Mouse (Mus musculus): Measurements from ENCODE around the gene Cpne4. TPM values are rescaled to one million over a fixed set of nuclear protein-coding genes. Genes with fewer than 3 reads are reported as not detected.

Cpne4 gene
- polyA plus RNA-seq, 1 experiment from 2014 or later = 13.9 TPM

DNA sequence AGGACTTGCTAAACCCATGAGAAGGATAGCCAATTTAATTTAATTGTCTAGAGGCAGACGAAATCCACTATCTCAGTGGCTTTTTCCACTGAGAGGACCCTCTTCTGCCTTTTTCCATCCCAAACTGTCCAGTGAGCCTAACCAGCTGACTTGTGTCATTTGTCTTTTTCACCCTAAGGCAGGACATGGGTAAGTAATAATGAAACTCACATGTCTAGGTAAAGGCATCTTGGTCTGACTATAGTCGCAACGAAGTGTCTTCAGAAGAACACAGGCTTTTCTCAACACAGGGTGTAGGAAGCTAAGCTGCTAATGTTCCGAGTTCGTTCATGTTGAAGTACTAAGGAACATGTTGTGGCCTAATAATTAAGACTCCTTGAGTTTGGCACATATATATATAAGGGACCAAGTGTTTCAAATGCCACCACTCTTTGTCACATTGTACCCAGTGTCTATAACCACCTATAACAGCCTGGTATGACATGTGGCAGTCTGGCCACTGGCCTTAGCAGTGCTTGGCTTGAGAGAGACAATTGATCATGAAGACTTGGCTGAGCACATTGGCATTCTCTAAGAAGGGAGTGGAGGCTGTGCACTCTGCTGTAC lies 286.0 kb downstream of the Cpne4 start:
- WGBS = 94% methylated on average over 5 of the region's 5 CpGs

DNA sequence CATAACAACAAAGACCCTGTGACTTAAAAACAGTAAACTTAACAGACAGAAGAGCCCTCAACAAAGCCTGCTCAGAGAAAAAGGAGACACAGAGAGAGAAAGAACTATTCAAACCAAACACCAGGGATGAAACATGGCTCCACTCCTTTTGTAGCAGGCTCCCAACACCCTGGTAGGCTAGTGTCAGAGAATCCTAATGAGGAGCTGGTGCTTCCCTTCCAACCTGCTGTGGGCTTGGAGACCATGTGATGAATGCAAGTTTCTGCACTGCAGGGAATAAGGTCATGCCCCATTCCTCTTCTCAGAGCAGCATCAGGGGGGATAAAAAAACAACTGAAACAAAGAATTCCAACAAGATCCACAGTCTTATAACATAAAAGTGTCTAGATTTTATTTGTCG lies 290.8 kb downstream of the Cpne4 start:
- ATAC-seq (ENCODE audit: low FRiP score, low read depth) = no peak
- no peak overlapping the region for H3K4me3 ChIP-seq
- WGBS = 14% methylated on average over 1 of the region's 1 CpGs
- no peaks in the 10 kb centered on the region for H3K27me3 ChIP-seq
- no peaks in the 10 kb centered on the region for H3K9me3 ChIP-seq
- no peaks in the 10 kb centered on the region for H3K4me1 ChIP-seq (replicated peaks)
- H3K27ac ChIP-seq (replicated peaks) = no peak overlapping the region
- H3K4me2 ChIP-seq = no peak overlapping the region
- H3K36me3 ChIP-seq = no peaks in the 10 kb centered on the region
- no peak overlapping the region for H3K9ac ChIP-seq

More for the DNA sequence above, 286.0 kb downstream of the Cpne4 start:
- Histone ChIP-seq H3K27ac (replicated peaks) (no peak overlapping the region), H3K36me3 (no peaks in the 10 kb centered on the region), H3K4me3 (no peak overlapping the region), H3K27me3 (no peaks in the 10 kb centered on the region), H3K4me1 (replicated peaks) (no peaks in the 10 kb centered on the region), H3K9me3 (no peaks in the 10 kb centered on the region), H3K4me2 (no peak overlapping the region), H3K9ac (no peak overlapping the region)
- ATAC-seq (ENCODE audit: low FRiP score, low read depth) = no peak

DNA sequence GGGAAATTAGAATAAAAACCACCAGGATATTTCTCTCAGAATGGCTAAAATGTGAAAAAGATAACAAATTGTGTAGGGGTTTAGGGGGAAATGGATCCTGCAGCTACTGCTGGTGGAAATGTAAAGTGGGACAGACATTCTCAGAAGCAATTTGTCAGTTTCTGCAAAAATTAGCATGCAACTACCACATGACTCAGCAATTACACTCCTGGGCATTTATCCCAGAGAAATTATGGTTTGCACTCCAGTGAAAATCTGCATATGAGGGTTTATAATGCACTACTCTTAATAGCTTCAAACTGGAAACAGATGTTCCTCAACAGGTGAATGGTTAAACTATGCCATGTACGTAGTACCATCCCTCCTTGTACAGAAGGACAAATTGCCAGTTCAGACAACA lies 294.2 kb downstream of the Cpne4 start:
- Histone ChIP-seq H3K4me1 (replicated peaks) (no peaks in the 10 kb centered on the region), H3K4me2 (no peak overlapping the region), H3K4me3 (no peak overlapping the region), H3K36me3 (no peaks in the 10 kb centered on the region), H3K9ac (no peak overlapping the region), H3K27ac (replicated peaks) (no peak overlapping the region), H3K9me3 (no peaks in the 10 kb centered on the region), H3K27me3 (no peaks in the 10 kb centered on the region)
- no peak for ATAC-seq (ENCODE audit: low FRiP score, low read depth)
- 66% methylated on average over 1 of the region's 1 CpGs for WGBS

DNA sequence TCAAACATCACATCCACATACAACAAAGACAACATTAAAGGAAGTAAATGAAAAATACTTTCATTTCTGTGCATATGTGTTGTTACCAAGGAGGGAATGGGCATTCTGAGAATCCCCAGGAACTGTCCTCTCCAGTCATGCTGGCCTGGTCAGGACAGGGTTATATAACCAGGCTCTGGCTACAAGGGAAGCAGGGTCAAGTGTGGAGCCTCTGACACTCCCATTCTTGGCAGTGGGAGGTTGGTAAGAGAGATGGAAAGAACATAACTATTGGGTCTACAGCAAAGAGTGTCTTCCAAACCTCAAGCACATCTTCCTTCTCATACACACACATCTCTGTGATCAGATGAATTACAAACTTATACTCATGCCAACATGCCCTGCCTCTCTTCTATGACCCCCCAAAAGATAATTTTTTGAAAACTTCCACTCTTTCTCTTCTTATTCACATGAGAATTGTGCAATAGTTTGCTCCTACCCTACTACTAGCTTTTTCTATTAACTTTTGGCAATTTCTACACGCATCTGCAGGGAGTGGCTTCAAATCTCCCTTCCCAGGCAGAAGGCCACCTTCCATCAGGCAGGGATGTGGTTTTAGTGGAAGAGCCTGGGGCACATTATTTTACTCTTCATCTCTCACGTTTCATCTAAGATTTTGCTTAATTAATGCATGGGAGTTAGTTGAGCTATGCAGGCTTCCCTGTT lies 298.3 kb downstream of the Cpne4 start:
- H3K4me3 ChIP-seq = no peak overlapping the region
- 67% methylated on average over 2 of the region's 2 CpGs for WGBS
- H3K27ac ChIP-seq (replicated peaks) = no peak overlapping the region
- H3K27me3 ChIP-seq = no peaks in the 10 kb centered on the region
- ATAC-seq (ENCODE audit: low FRiP score, low read depth) = no peak
- no peaks in the 10 kb centered on the region for H3K9me3 ChIP-seq
- no peaks in the 10 kb centered on the region for H3K4me1 ChIP-seq (replicated peaks)
- no peak overlapping the region for H3K9ac ChIP-seq
- H3K4me2 ChIP-seq = no peak overlapping the region
- no peaks in the 10 kb centered on the region for H3K36me3 ChIP-seq

DNA sequence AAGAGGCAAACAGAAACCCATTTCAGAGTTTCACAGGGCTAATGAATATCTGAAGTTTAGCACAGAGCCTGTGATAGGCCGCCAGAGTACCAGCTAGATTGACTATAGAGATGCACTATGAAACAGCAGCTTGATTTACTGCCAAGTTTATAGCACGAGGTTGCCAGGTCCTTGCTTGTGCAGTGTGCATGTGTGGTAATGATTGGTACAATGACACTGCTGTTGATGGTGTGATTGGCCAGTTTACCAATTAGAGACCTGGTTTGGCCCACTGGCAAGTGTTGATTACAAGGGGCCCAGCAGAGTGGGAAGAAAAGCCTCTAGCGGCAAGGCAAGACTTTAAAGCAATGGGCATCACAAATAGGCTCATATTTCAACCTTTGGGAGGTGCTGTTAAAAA lies 306.6 kb downstream of the Cpne4 start:
- Histone ChIP-seq H3K4me2 (no peak overlapping the region), H3K9me3 (no peaks in the 10 kb centered on the region), H3K4me3 (no peak overlapping the region), H3K27me3 (no peaks in the 10 kb centered on the region), H3K36me3 (no peaks in the 10 kb centered on the region), H3K27ac (replicated peaks) (no peak overlapping the region), H3K4me1 (replicated peaks) (no peaks in the 10 kb centered on the region), H3K9ac (no peak overlapping the region)
- ATAC-seq (ENCODE audit: low FRiP score, low read depth) = no peak
- 70% methylated on average over 3 of the region's 3 CpGs for WGBS

DNA sequence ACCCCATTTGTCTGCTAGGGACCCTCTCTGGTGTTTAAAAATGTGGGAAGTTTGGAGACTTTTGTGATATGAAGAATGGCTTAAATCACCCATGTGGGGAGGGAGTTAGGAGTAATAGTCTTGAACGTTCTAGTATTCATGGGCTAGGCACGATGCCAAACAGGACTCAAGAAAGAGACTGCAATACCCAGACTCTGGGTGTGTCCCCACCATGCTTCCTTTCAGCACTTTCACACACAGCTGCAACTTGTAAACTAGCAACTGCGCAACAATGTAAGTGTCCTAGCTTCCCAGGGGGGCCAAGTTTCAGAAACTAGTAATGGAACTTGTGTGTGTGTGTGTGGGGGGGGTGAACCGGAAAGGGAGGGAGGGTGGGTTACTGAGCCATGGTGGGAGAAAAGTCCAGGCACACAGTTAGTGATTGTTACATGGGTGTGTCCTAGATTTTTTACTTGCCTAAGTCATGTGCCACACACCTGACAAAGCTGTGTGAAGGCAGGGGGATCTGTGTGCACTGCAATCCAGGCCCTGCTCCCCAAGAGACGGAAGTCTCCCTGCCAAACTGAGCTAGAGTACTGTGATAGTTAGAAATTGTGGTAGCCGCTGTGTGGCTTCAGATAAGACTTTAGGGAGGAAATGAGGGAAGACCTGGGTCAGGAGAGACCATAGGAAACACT lies 307.3 kb downstream of the Cpne4 start:
- Histone ChIP-seq H3K36me3 (no peaks in the 10 kb centered on the region), H3K9me3 (no peaks in the 10 kb centered on the region), H3K4me1 (replicated peaks) (no peaks in the 10 kb centered on the region), H3K9ac (no peak overlapping the region), H3K27ac (replicated peaks) (no peak overlapping the region), H3K4me2 (no peak overlapping the region), H3K4me3 (no peak overlapping the region), H3K27me3 (no peaks in the 10 kb centered on the region)
- ATAC-seq (ENCODE audit: low FRiP score, low read depth) = no peak
- 77% methylated on average over 6 of the region's 6 CpGs for WGBS

DNA sequence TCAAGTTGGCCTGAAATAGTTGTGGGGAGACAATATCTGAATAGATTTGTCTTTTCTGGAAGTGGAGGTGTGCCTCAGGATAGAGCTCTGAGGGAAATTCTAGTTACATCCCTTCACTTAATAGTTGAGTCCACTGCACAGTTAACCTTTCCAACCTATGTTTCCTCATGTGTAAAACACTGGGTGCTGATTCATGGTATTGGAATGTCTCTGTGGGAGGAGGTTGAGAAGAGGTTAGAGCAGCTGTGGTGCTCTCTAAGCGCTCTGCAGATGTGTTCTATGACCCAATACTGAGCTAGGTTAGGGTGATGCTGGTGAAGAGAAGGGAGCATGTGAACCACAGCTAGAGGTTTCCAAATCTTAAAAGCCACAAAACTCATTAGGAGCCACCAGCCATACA lies 318.7 kb downstream of the Cpne4 start:
- H3K4me1 ChIP-seq (replicated peaks) = no peaks in the 10 kb centered on the region
- H3K9ac ChIP-seq = no peak overlapping the region
- no peak overlapping the region for H3K27ac ChIP-seq (replicated peaks)
- H3K36me3 ChIP-seq = no peaks in the 10 kb centered on the region
- H3K27me3 ChIP-seq = no peaks in the 10 kb centered on the region
- no peak overlapping the region for H3K4me3 ChIP-seq
- ATAC-seq (ENCODE audit: low FRiP score, low read depth) = no peak
- 89% methylated on average over 1 of the region's 1 CpGs for WGBS
- H3K4me2 ChIP-seq = no peak overlapping the region
- no peaks in the 10 kb centered on the region for H3K9me3 ChIP-seq

DNA sequence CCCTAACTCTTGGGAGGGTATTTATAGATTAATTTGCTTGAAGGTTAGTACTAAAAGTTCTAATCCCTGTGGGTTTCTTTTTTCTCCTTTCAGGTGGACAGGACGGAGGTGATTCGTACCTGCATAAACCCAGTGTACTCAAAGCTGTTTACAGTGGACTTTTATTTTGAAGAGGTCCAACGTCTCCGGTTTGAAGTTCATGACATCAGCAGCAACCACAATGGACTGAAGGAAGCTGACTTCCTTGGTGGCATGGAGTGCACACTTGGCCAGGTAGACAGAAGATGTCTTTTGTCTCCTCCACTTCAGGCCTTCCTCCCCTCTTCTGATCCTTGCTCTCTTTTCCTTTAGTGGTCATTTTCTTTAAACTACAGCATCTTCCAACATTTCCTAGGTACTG lies 325.5 kb downstream of the Cpne4 start:
- Histone ChIP-seq H3K27ac (replicated peaks) (no peak overlapping the region), H3K4me2 (no peak overlapping the region), H3K27me3 (no peaks in the 10 kb centered on the region), H3K9ac (no peak overlapping the region), H3K36me3 (no peaks in the 10 kb centered on the region), H3K4me1 (replicated peaks) (no peaks in the 10 kb centered on the region), H3K4me3 (no peak overlapping the region), H3K9me3 (no peaks in the 10 kb centered on the region)
- ATAC-seq (ENCODE audit: low FRiP score, low read depth) = no peak
- WGBS = 92% methylated on average over 4 of the region's 4 CpGs

DNA sequence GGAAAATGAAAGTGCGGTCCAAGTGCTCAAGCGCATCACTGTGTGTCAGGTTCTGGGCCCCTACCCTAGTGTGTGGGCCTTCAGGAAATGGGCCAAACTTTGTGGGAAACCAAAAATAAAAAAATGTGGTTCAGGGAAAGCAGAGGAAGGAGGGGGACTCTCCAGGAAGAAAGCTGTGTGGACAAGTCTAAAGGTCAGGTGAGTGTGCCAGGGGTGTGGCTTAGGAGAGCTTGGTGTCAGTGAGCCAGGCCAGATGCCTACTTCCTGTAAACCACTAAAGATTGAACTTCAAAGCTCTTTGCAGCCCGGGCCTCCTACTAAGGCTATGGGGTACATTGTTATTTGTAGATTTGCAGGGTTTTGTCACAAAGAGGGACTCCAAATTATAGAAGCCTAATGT lies 327.1 kb downstream of the Cpne4 start:
- Histone ChIP-seq H3K36me3 (no peaks in the 10 kb centered on the region), H3K27ac (replicated peaks) (no peak overlapping the region), H3K27me3 (no peaks in the 10 kb centered on the region), H3K9me3 (no peaks in the 10 kb centered on the region), H3K4me3 (no peak overlapping the region), H3K4me2 (no peak overlapping the region), H3K4me1 (replicated peaks) (no peaks in the 10 kb centered on the region), H3K9ac (no peak overlapping the region)
- WGBS = 86% methylated on average over 3 of the region's 3 CpGs
- ATAC-seq (ENCODE audit: low FRiP score, low read depth) = no peak

DNA sequence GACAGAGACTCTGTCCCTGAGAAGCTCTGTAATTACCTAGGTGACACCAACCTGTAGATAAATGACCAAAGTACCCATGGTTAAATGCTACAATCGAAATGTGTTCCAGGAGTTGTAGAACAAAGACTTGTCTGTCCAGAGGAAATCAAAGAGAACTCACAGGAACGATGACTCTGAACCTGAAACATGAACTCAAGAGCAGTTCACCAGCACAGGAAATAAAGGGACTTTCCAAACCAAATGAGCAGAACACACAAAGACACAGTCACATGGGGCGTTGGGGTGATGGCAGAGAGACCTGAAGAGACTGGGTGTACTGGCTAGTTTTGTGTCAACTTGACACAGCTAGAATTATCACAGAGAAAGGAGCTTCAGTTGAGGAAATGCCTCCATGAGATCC lies 329.9 kb downstream of the Cpne4 start:
- Histone ChIP-seq H3K36me3 (no peaks in the 10 kb centered on the region), H3K27me3 (no peaks in the 10 kb centered on the region), H3K9me3 (no peaks in the 10 kb centered on the region), H3K4me1 (replicated peaks) (no peaks in the 10 kb centered on the region), H3K27ac (replicated peaks) (no peak overlapping the region), H3K4me3 (no peak overlapping the region), H3K4me2 (no peak overlapping the region), H3K9ac (no peak overlapping the region)
- 83% methylated on average over 3 of the region's 3 CpGs for WGBS
- no peak for ATAC-seq (ENCODE audit: low FRiP score, low read depth)

DNA sequence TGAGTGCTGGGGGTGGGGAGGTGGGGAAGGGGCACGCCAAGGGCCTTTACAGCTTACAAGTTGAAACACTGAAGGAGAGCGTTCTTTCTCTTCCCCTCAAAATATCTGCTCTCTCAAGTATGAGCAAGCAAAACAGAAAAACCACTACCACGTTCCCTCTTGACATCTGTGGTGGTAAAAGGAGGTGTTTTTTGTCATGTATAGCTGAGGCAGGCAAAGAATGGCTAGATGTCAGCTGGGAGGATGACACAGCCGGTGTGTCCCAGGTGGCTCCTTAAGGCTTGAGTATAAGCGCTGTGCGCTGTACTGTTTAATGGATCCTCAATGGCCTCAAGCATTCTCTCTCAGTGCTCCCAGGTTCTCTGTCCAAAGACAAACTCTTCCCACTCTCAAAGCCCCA lies 331.5 kb downstream of the Cpne4 start:
- H3K4me2 ChIP-seq = no peak overlapping the region
- H3K9me3 ChIP-seq = no peaks in the 10 kb centered on the region
- no peaks in the 10 kb centered on the region for H3K36me3 ChIP-seq
- H3K9ac ChIP-seq = no peak overlapping the region
- no peak overlapping the region for H3K27ac ChIP-seq (replicated peaks)
- H3K27me3 ChIP-seq = no peaks in the 10 kb centered on the region
- H3K4me3 ChIP-seq = no peak overlapping the region
- WGBS = 82% methylated on average over 6 of the region's 6 CpGs
- ATAC-seq (ENCODE audit: low FRiP score, low read depth) = no peak
- H3K4me1 ChIP-seq (replicated peaks) = no peaks in the 10 kb centered on the region

DNA sequence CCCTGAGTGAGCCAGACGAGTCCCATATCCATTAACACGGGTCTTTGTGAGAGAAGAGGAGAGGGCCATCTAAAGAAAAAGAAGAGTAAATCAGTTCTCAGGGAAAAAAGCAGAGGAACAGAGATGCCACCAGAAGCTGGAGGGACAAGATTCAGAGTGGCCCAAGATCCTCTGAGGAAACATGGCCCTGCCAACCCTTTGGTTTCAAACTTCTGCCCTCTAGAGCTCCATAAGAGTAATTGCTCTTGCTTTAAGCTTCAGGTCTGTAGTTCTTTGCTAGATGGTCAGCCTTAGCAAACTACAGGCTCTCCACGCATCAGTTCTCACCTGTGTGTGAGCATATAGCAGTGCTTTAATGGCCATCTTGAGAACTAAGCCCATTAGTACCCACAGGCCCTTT lies 343.4 kb downstream of the Cpne4 start:
- no peaks in the 10 kb centered on the region for H3K27me3 ChIP-seq
- WGBS = 91% methylated on average over 3 of the region's 3 CpGs

More for the DNA sequence above, 343.4 kb downstream of the Cpne4 start:
- Histone ChIP-seq H3K36me3 (no peaks in the 10 kb centered on the region), H3K27ac (replicated peaks) (no peak overlapping the region), H3K4me3 (no peak overlapping the region), H3K9me3 (no peaks in the 10 kb centered on the region), H3K4me1 (replicated peaks) (no peaks in the 10 kb centered on the region), H3K9ac (no peak overlapping the region), H3K4me2 (no peak overlapping the region)
- no peak for ATAC-seq (ENCODE audit: low FRiP score, low read depth)

All from hindbrain, embryonic 15.5 days (tissue).